Mouse (Mus musculus) heart, adult 2 months (tissue): Measurements from ENCODE around the gene Qprt.

Source experiments
- CTCF ChIP-seq: fragments of 200-600 bp; IDR thresholded peaks from 2 replicates; pipeline ENCODE4 v1.8.1; 2022; ENCODE audit warnings: antibody characterized with exemption, mild to moderate bottlenecking, moderate library complexity
- EP300 ChIP-seq: fragments of 200-500 bp; IDR thresholded peaks from 2 replicates; pipeline ENCODE4 v1.6.1; 2011; ENCODE audit warnings: low read depth, low read length, control low read depth; ENCODE audit not compliant: insufficient read depth
- POLR2A ChIP-seq: fragments of 200-500 bp; IDR thresholded peaks from 2 replicates; pipeline ENCODE4 v1.6.1; 2011; ENCODE audit warnings: mild to moderate bottlenecking, low read depth, low read length, control low read depth; ENCODE audit not compliant: insufficient read depth

GRCm38 (mm10) chr7:127129638-127130037, 7.6 kb upstream of the Qprt start:
- TF ChIP-seq EP300, result no peak
- peak; percentile 66 for TF ChIP-seq CTCF
- TF ChIP-seq POLR2A, result no peak
